Mouse (Mus musculus): Measurements from ENCODE around the gene Olfr1250. TPM values are rescaled to one million over a fixed set of nuclear protein-coding genes. Genes with fewer than 3 reads are reported as not detected.
"Not testable (repeated sequence)": the region's sequence is repeated elsewhere in the genome, so short reads cannot be mapped to it uniquely, and the experiment has no call there.

The Olfr1250 gene
- total RNA-seq (2021), result not detected
- long read RNA-seq, experiment 1, result 0 reads
- long read RNA-seq, experiment 2, result 0 reads

DNA sequence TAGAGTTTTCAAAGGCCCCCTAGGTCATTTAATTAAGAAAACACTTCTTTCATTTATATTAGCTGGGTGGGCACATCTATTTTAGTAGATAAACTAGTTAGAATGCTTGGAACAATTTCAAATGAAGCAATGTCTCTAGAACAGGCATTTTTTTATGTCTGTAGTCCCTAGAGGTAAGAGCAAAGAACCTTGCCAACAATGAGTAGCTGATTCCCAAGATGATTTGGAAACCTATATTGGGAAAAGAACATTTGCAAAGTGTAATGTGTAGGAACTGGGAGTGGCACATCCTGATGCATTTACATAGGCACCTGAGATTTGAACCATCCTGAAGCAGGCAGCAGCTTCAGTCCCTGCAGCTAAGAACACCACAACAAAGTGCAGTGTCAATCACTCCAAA lies at the start of gene Olfr1250:
Olfr1250 (minus strand) TSS at position 101 of the 400 bp plus-strand sequence.
- no peak for DNase-seq

DNA sequence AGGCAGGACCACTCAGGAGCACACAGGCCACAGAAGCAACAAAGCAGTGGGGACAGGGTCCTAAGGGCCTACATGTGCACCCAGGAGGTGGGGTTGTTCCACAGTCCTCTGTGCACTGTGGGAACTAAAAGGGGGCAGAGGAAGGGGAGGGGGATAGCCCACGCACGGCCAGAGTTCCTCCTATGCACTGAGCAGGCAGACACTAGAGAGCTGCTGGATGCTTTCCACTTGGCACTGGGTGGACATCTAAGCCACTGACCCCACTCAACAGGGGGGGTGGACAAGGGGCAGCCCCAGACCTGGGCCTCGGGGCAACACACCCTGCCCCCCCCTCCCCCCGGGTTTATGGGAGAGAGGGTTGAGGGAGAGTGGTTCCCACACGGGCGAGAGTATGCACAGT lies 30.7 kb upstream of the Olfr1250 start:
- no peak for DNase-seq

DNA sequence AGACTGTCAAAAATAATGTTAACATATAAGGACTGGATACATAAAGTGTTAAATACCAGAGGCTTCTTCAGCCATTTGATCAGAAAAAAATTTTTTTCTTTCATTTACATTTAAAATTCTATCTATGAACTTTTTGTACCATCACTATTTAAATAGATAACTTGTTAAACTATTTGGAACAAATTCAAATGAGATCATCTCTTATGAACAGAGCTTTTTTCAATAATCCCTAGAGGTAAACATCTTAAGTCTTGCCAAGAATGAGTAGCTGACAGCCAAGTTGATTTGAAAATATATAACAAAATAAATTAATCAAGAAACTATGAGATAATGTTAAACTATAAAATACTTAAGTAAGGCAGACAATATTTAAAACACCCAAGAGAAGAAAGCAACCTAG lies 10.6 kb upstream of the Olfr1250 start, which contains the start of gene Olfr1251:
Olfr1251 (minus strand) TSS at position 101 of the 400 bp plus-strand sequence.
- no peak for DNase-seq

DNA sequence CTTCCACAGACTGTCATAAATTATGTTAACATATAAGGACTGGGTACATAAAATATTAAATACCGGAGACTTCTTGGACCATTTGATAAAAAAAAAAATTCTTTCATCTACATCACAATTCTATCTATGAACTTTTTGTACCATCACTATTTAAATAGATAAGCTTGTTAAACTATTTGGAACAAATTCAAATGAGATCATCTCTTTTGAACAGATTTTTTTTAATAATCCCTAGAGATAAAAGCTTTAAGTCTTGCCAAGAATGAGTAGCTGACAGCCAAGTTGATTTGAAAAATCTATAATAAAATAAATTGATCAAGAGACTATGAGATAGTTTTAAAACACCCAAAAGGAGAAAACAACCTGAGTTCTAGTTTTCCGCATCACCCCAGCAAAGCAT lies 26.4 kb downstream of the Olfr1250 start, which contains the start of gene Olfr1249:
Olfr1249 (minus strand) TSS at position 101 of the 400 bp plus-strand sequence.
- DNase-seq, result no peak

DNA sequence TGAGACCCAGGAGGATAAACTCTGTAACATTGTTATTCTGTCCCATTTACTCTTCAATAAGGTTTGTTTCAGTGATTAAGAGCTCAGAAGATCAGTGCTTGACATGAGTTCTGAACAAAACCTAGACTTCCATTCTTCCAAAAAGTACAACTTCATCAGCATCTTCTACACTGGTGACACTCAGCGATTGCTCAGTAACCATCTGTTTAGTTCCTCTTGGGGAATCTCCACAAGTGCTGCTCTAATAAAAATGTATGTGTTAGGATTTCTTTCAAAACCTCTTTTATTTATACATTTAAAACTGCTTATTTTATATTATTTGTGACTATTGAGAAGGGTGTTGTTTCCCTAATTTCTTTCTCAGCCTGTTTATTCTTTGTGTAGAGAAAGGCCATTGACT lies 43.1 kb downstream of the Olfr1250 start, which contains the start of gene Olfr1248:
Olfr1248 (minus strand) TSS at position 101 of the 400 bp plus-strand sequence.
- not testable (repeated sequence) for DNase-seq

DNA sequence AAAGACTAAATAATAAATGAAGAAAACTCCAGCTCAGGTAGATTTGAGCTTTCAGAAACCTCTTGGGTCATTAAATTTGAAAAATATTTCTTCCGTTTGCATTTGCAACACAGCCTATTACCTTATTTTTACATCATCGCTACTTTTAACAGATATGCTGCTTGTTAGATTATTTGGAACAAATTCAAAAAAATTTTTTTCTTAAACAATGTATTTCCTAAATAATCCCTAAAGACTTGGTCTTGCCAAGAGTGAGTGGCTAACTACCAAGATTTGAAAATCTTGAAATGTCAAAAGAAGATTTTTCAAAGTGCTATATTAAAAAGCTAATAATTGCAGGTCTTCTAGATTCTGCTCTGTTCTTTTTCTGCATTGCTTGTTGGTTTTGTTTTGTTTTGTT lies 47.2 kb downstream of the Olfr1250 start, which contains the start of gene Olfr1247:
Olfr1247 (minus strand) TSS at position 101 of the 400 bp plus-strand sequence.
- no peak for DNase-seq

Other genes starting within 250 kb of the Olfr1250 start
- not detected for gene Olfr1239, start 241.1 kb downstream of the Olfr1250 start, total RNA-seq (2021)
- not detected for gene Olfr1240, start 218.5 kb downstream of the Olfr1250 start, total RNA-seq (2021)
- gene Olfr1241, start 174.3 kb downstream of the Olfr1250 start, total RNA-seq (2021), result not detected
- gene Olfr1242, start 163.1 kb downstream of the Olfr1250 start, total RNA-seq (2021), result not detected
- not detected for gene Olfr1243, start 130.0 kb downstream of the Olfr1250 start, total RNA-seq (2021)
- gene Olfr1245, start 83.0 kb downstream of the Olfr1250 start, total RNA-seq (2021), result not detected
- gene Olfr1246, start 68.3 kb downstream of the Olfr1250 start, total RNA-seq (2021), result not detected
- under 1 TPM; 0.05 TPM for gene Olfr1247, start 47.3 kb downstream of the Olfr1250 start, total RNA-seq (2021)
- not detected for gene Olfr1248, start 43.2 kb downstream of the Olfr1250 start, total RNA-seq (2021)
- gene Olfr1249, start 26.5 kb downstream of the Olfr1250 start, total RNA-seq (2021), result not detected
- not detected for gene Olfr1251, start 10.5 kb upstream of the Olfr1250 start, total RNA-seq (2021)
- not detected for gene Olfr1252, start 63.5 kb upstream of the Olfr1250 start, total RNA-seq (2021)
- gene Olfr1253, start 95.6 kb upstream of the Olfr1250 start, total RNA-seq (2021), result not detected
- gene Olfr1254, start 132.2 kb upstream of the Olfr1250 start, total RNA-seq (2021), result not detected
- gene Olfr1255, start 150.6 kb upstream of the Olfr1250 start, total RNA-seq (2021), result not detected
- gene Olfr1256, start 180.1 kb upstream of the Olfr1250 start, total RNA-seq (2021), result not detected
- not detected for gene Olfr48, start 186.7 kb upstream of the Olfr1250 start, total RNA-seq (2021)
- not detected for gene Olfr1257, start 217.0 kb upstream of the Olfr1250 start, total RNA-seq (2021)

Measured in gastrocnemius, postnatal 25 days (tissue).